Mouse (Mus musculus): ENCODE results near the gene Specc1.
A peak's percentile ranks its signal among the peaks of the same experiment; 100 is the strongest.

Gene Specc1

DNA sequence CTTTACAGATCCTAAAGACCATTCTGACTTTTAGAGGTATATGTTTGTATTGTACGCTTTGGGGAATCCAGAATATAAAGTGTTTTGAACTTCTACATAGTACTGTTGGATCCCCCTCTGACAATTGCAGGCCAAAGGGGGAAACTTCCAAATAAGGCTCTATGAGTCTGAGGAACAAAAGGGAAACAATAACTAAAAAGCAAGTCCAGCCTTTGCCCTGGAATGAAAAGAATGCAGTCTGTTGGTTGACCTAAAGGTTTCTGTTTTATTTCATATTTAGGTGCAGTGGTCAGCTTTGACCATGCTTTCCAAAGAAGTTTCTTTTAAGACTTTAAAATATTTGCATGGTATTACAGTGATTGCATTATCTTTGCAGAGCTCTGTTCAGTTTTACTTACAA is 130.5 kb downstream of the Specc1 start:
- no peak for DNase-seq (ENCODE audit: low read depth, low spot score)

DNA sequence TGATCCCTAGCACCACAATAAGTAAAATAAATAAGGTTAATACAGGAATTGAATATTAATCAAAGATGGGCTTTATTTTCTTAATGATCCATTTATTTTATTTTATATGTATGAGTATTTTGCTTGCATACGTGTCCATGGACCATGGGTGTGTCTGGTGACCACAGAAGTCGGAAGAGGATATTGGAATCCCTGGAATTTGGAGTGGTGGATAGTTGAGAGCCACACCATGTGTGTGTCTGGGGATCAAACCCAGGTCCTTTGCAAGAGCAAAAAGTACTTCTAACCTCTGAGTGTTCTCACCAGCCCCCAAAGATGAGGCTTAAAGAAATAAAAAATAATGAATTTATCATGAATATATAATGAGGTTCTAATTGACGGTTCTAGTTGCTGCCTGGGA is 132.1 kb downstream of the Specc1 start:
- no peak for DNase-seq (ENCODE audit: low read depth, low spot score)

GRCm38 (mm10) chr11:62090321-62090720 is 133.8 kb downstream of the Specc1 start:
- no peak for DNase-seq (ENCODE audit: low read depth, low spot score)

GRCm38 (mm10) chr11:62103380-62103911 is 146.9 kb downstream of the Specc1 start:
- no peak for DNase-seq (ENCODE audit: low read depth, low spot score)

DNA sequence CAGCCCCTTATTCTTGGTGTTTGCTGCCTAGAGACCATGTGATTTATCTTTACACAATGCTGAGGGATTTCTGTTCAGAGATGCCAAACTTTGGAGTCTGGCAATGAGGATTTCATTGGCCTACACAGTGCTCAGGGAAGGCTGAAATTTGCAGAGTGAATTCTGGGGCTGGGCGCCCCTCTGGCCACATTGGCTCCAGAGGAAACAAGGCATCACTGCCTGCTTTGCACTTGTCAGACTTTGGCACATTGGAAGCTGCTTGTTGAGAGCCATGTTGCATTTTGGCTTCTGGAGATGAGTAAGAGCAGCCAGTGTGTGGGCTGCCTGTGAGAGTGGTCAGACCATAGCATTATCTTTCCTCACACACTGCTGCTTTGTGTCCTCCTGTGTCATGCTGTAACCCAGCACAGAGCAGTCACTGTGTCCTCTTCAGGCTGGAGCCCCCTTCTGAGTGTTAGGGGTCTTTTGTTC is 149.9 kb downstream of the Specc1 start:
- DNase-seq (ENCODE audit: low read depth, low spot score), result no peak

GRCm38 (mm10) chr11:62107272-62107836 is 150.8 kb downstream of the Specc1 start:
- DNase-seq (ENCODE audit: low read depth, low spot score), result no peak

GRCm38 (mm10) chr11:62118561-62118960 is 162.0 kb downstream of the Specc1 start:
- DNase-seq (ENCODE audit: low read depth, low spot score), result no peak

DNA sequence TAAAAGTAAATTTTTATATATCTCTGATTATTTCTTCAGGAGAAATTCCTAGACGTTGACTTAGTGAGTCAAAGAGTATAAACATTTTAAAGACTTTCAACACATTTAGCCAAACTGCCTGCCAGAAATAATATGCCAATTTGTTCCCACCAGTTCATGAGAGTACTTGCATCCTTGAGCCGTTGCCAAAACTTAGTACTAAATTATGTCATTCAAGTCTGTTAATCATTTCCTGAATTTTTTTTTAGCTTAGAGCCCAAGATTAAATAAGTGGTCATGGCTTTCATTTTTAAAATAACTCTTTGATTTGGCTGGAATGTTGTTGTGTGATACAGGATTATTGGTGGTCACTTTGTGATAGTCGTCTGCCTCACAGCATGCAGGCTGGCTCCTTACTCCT is 163.3 kb downstream of the Specc1 start:
- no peak for DNase-seq (ENCODE audit: low read depth, low spot score)

DNA sequence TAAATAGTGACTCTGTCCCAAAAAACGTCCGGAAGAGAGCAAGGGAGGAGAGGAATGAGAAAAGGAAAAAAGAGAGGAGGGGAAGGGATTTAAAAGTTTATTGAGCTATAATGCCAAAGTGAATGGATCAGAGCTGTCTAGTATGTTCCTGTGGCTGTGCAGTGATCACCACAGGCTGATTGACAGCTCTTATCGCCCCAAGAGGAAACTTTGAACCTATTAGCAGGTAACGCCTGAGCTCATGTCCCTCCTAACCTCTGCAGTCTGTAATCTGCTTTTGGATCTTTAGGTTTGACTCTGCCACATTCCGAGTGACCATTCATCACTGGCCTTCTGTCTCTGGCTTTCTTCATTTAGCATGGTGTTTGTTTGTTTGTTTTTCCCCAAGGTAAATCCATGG is 164.8 kb downstream of the Specc1 start:
- no peak for DNase-seq (ENCODE audit: low read depth, low spot score)

GRCm38 (mm10) chr11:62127692-62128091 is 171.1 kb downstream of the Specc1 start:
- DNase-seq (ENCODE audit: low read depth, low spot score), result peak; percentile 80

DNA sequence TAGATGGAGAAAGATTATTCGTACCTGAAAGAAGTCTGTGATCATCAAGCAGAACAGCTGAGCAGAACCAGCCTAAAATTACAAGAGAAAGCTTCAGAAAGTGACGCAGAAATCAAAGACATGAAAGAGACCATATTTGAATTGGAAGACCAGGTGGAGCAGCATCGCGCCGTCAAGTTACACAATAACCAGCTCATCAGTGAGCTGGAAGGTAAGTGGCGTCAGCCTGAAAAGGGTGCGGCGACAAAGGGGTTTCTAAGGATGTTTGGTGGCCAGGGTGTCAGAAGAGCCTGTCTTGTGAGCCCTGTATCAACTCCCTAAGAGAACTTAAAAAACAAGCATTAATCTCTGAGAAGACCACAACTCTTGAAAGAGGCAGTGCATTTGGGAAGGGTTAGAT is 171.6 kb downstream of the Specc1 start:
- no peak for DNase-seq (ENCODE audit: low read depth, low spot score)

DNA sequence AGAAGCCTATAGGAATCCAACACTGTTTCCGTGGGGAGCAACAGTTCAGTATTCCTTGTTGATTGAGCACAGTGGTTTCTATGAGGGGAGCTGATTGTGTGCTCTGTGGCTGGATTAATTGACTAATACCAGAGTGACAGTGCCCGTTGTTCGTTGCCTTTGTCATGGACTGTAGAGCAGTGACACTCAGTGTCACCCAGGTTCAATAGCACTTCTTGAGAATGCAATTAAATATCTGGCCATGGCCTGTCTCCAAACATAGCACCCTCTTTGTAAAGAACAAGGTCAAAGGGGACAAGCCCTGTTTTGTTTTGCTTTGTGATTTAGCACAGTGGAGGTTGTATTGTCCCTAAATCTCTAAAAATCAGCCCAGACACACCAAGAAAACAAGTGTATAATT is 173.6 kb downstream of the Specc1 start:
- no peak for DNase-seq (ENCODE audit: low read depth, low spot score)

- no peak for DNase-seq (ENCODE audit: low read depth, low spot score)
Measured at GRCm38 (mm10) chr11:62130685-62131295, 174.2 kb downstream of the Specc1 start.

- no peak for DNase-seq (ENCODE audit: low read depth, low spot score)
Measured at GRCm38 (mm10) chr11:62131601-62132000, 175.0 kb downstream of the Specc1 start.

DNA sequence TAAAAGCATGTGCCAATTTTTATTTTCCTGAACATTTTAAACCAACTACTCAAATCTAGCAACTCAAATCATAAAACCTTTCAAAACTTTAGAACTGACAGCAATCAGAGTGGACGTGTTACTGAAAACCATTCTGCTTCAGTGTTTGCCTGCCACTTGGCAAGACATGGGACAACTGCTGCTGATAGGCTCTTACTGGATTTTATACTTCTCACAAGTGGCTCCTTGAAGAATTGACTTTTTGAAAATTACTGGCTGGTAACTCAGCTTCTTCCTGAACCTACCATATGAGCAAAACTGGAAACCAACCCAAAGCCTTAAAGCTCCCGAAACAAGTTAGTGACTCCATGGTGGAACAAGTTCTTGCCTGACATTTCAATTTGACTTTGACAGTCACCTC is 177.6 kb downstream of the Specc1 start:
- DNase-seq (ENCODE audit: low read depth, low spot score), result no peak

DNA sequence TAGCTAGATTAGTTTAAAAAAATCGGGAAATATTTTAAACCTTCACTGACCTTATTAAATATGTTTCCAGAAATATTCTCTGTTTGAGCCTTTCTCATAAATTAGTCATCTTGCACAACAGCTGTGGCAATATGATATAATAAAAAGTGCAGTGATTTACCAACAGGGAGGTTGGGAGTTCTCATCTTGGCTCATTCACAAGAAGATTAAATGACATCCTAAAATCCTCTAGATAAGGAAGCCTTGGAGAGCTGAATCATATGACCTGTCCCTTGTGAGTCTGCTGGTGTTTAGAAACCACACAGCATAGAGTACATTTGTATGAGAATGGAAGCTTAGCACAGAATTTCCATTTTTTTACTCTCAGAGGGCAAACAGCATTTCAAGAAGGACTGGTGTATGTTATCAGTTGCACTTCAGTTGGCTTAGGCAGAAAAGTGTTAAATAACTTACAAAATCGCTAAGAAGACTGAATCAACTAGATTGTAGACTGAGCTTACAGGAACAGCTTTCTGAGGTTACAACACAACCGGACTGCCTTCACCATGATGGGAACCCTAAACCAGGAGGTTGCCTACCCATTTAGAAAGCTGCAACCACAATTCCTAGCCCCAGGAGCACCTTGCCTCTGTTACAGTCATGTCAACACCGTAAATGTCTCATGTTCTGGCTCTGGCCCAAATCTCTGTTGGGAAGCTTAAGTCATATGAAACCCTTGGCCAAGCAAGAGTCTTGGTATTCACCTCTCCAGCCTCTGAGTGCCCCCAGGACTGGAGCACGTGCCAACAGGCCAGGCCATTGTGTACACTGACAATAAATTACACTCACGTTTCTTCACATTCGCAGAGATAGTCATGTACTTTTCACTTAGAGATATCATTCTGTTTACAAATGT is 188.9 kb downstream of the Specc1 start:
- DNase-seq (ENCODE audit: low read depth, low spot score), result no peak

DNA sequence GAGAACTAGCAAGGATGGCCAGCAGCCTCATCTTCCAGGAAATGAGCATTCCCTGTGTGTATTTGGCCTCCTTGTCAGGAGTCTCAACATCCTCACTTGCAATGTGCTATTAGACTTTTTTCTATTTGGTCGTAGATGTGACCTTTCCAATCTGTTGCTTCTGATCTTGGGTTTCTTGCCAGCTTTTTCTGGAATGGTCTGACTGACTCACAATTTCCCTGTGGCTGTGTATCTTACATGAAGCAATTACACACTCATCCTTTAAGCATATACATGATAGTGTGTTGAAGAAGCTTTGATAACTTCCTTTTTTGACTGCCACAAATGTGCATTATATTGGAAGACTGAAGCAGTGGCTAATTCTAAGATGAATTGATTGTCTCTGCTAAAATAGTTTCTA is 190.1 kb downstream of the Specc1 start:
- no peak for DNase-seq (ENCODE audit: low read depth, low spot score)

- no peak for DNase-seq (ENCODE audit: low read depth, low spot score)
Measured at GRCm38 (mm10) chr11:62148026-62148425, 191.5 kb downstream of the Specc1 start.

GRCm38 (mm10) chr11:62148449-62148848 is 191.9 kb downstream of the Specc1 start:
- no peak for DNase-seq (ENCODE audit: low read depth, low spot score)

GRCm38 (mm10) chr11:62153057-62153456 is 196.5 kb downstream of the Specc1 start:
- no peak for DNase-seq (ENCODE audit: low read depth, low spot score)

DNA sequence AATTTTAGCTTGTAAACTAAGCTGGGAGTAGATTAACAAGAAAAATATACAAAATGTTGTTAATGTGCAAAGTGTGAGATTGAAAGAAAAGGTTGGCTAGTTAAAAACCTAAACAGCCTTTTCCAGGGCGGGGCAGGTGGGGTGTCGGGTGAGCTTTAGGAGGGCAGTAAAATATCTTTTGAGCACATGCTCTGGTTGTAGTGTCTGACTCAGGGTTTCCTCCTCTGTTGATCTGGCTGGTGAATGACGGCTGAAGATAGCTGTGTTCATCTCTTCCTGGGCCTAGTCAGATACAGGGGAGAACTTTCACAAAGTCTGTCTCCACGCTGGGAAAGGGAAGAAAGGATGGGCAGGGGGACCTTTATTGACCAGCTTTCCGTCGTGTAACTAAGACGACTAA is 203.2 kb downstream of the Specc1 start:
- no peak for DNase-seq (ENCODE audit: low read depth, low spot score)

DNA sequence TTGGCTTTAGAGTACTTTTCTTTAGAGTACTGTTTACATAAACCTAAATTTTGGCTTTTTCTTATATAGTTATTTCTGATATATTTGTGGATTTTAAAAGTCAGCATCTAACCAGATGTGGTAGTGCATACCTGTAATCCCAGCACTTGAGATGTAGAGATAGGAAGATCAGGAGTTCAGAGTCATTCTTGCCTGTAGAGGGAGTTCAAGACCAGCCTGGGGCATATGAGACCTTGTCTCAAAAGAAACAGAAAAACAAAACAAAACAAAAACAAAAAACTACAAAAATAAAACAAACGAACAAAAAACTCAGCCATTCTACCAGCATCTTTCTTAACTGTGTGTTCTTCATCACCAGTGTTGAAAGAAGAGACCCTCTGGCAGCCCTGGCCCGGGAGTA is 204.9 kb downstream of the Specc1 start:
- no peak for DNase-seq (ENCODE audit: low read depth, low spot score)

All from retina, postnatal 7 days (tissue).